Comparison of ENCODE assay signal across 27 mouse cellular contexts in genomic region chr9:119167608-119168007, GRCm38 (mm10). TPM values are rescaled to one million over a fixed set of nuclear protein-coding genes. Genes with fewer than 3 reads are reported as not detected.
DNase-seq lines count a peak whose midpoint lies in the region; ATAC-seq and TF ChIP-seq lines count a peak whose summit lies in the region.
"Had no signal": no experiment of that assay in that cellular context is flagged by ENCODE, and none has a peak within 500 bp of the region (broad histone marks: within the 10 kb centered on the region; RNA-seq: fewer than 3 reads in every experiment).

No protein-coding gene starts in this region.

- TF ChIP-seq CTCF in CH12.LX (conservative IDR thresholded peaks at IDR 0.05 in 1 of 2, IDR thresholded peaks at IDR 0.05 in 1 of 2; ENCODE audit: low read depth in 2 of 2, low read length in 2 of 2) = no peak

- no peak for ATAC-seq in midbrain, embryonic 11.5 days (ENCODE audit: low FRiP score)
- ATAC-seq: activated CD4-positive, CD25-positive, alpha-beta regulatory T cell, adult 4 months; CD4-positive, CD25-positive, alpha-beta regulatory T cell, adult 4 months; Patski had no signal

- TF ChIP-seq POLR2A in CH12.LX (IDR thresholded peaks at IDR 0.05; ENCODE audit: low read depth, low read length) = no peak

- in situ Hi-C loops in CH12.LX (cut with MboI; ENCODE audit: low pct_ligation_motif_present, low pct_unique_long_range_greater_than_20kb, low sequenced_read_pairs) = no loop called here
- in situ Hi-C loops in ES-E14 (cut with MboI; ENCODE audit: low sequenced_read_pairs in 2 of 2, unreplicated experiment in 2 of 2) = no loop called here

- dilution Hi-C loops in CH12.LX (cut with MboI; ENCODE audit: extremely low pct_ligation_motif_present, extremely low pct_unique_long_range_greater_than_20kb, low sequenced_read_pairs) = no loop called here

- H3K4me3 ChIP-seq in midbrain, embryonic 11.5 days (ENCODE audit: low read depth, low read length) = no peak overlapping the region
- H3K4me3 ChIP-seq in midbrain, embryonic 10.5 days = no peak overlapping the region
- H3K4me3 ChIP-seq in CH12.LX (replicated peaks in 1 of 3; ENCODE audit: low read depth in 2 of 3, low read length in 2 of 3, poor library complexity in 1 of 3) = no peak overlapping the region
- H3K4me3 ChIP-seq in ES-E14 (ENCODE audit: insufficient read depth in 1 of 2, low read depth in 1 of 2, low read length in 2 of 2, poor library complexity in 1 of 2, severe bottlenecking in 1 of 2) = no peak overlapping the region

- no peak overlapping the region for H3K4me2 ChIP-seq in midbrain, embryonic 11.5 days
- no peak overlapping the region for H3K4me2 ChIP-seq in CH12.LX (ENCODE audit: insufficient read depth, low read depth, poor library complexity, severe bottlenecking)

- H3K36me3 ChIP-seq in midbrain, embryonic 11.5 days (ENCODE audit: control insufficient read depth, insufficient read depth, low read length) = no peaks in the 10 kb centered on the region
- H3K36me3 ChIP-seq in midbrain, embryonic 10.5 days = no peaks in the 10 kb centered on the region
- H3K36me3 ChIP-seq in CH12.LX (replicated peaks in 1 of 2; ENCODE audit: control insufficient read depth in 1 of 2, insufficient read depth in 1 of 2, low read length in 1 of 2) (no peaks in the 10 kb centered on the region), ES-E14 (ENCODE audit: control insufficient read depth, insufficient read depth, low read length, poor library complexity, severe bottlenecking) (no peaks in the 10 kb centered on the region)
- H3K36me3 ChIP-seq: G1E had no signal

- H3K79me2 ChIP-seq in CH12.LX (replicated peaks; ENCODE audit: control insufficient read depth, extremely low read depth, insufficient read depth, poor library complexity, severe bottlenecking) = no peaks in the 10 kb centered on the region

- 99% methylated on average over 2 of the region's 2 CpGs for WGBS in midbrain, embryonic 11.5 days
- WGBS in midbrain, embryonic 10.5 days = 93% methylated on average over 2 of the region's 2 CpGs

- no peaks in the 10 kb centered on the region for H3K9me3 ChIP-seq in midbrain, embryonic 11.5 days (ENCODE audit: control insufficient read depth, low read length)
- peaks cover 5% of the 10 kb centered on the region; the same call in 1 of the 2 replicates for H3K9me3 ChIP-seq in midbrain, embryonic 10.5 days (replicated peaks)
- H3K9me3 ChIP-seq in CH12.LX (replicated peaks; ENCODE audit: low read length) = no peaks in the 10 kb centered on the region
- H3K9me3 ChIP-seq in ES-E14 (ENCODE audit: control insufficient read depth, insufficient read depth, low read depth, low read length) = no peaks in the 10 kb centered on the region

- H3K27ac ChIP-seq in midbrain, embryonic 11.5 days (ENCODE audit: low read depth, low read length) = no peak overlapping the region
- H3K27ac ChIP-seq in midbrain, embryonic 10.5 days (replicated peaks) = no peak overlapping the region
- H3K27ac ChIP-seq in CH12.LX (ENCODE audit: insufficient read depth, low read depth) (no peak overlapping the region), ES-E14 (ENCODE audit: insufficient read depth, low read depth, low read length, poor library complexity, severe bottlenecking) (no peak overlapping the region)

- no peak overlapping the region for H3K9ac ChIP-seq in midbrain, embryonic 11.5 days (ENCODE audit: low read length)
- no peak overlapping the region for H3K9ac ChIP-seq in CH12.LX (ENCODE audit: insufficient read depth, low read depth)
- no peak overlapping the region for H3K9ac ChIP-seq in ES-E14 (ENCODE audit: insufficient read depth, low read depth, low read length, poor library complexity, severe bottlenecking)

- no peak for TF ChIP-seq RAD21 in CH12.LX (IDR thresholded peaks at IDR 0.05; ENCODE audit: low read depth, low read length)

- H3K27me3 ChIP-seq in midbrain, embryonic 11.5 days (ENCODE audit: control insufficient read depth, insufficient read depth, low read length) = no peaks in the 10 kb centered on the region
- H3K27me3 ChIP-seq in midbrain, embryonic 10.5 days (ENCODE audit: low read depth, poor library complexity, severe bottlenecking) = no peaks in the 10 kb centered on the region
- H3K27me3 ChIP-seq in CH12.LX (replicated peaks) = peaks cover 60% of the 10 kb centered on the region
- H3K27me3 ChIP-seq: Patski had no signal

- H3K4me1 ChIP-seq in midbrain, embryonic 11.5 days (ENCODE audit: control insufficient read depth, insufficient read depth, low read length) = no peaks in the 10 kb centered on the region
- H3K4me1 ChIP-seq in midbrain, embryonic 10.5 days = no peaks in the 10 kb centered on the region
- H3K4me1 ChIP-seq in CH12.LX (ENCODE audit: control insufficient read depth in 1 of 2, insufficient read depth in 2 of 2) (no peaks in the 10 kb centered on the region), ES-E14 (ENCODE audit: control insufficient read depth in 2 of 2, insufficient read depth in 2 of 2, low read length in 2 of 2, poor library complexity in 1 of 2) (no peaks in the 10 kb centered on the region)

- peak; percentile 28 for DNase-seq in midbrain, embryonic 11.5 days (ENCODE audit: low spot score, missing footprints)
- no peak for DNase-seq in midbrain, embryonic 10.5 days (ENCODE audit: low spot score)
- DNase-seq in CH12.LX (ENCODE audit: extremely low read depth) = no peak
- DNase-seq in ES-E14 (ENCODE audit: low read depth, low spot score) = no peak
- DNase-seq in spleen, postnatal 36 days (ENCODE audit: low spot score in 2 of 2) = no peak
- no peak for DNase-seq in adrenal gland, postnatal 36 days
- DNase-seq: adrenal gland, adult 2 months; adrenal gland, adult 8-10 months; adrenal gland, postnatal 10 days; adrenal gland, postnatal 14 days; adrenal gland, postnatal 25 days; B cell, adult 2 months; cerebellum, adult 11 months; cerebellum, adult 11-12 months; cerebellum, adult 18-20 months; cerebellum, adult 2 months; cerebellum, adult 8-10 months; cerebellum, adult 9-10 months had no signal

- TF ChIP-seq EP300 in CH12.LX (IDR thresholded peaks at IDR 0.05; ENCODE audit: low read length) = no peak

TF ChIP-seq in CH12.LX, 34 proteins besides CTCF, POLR2A, EP300 and RAD21:
- TF ChIP-seq MAFK (IDR thresholded peaks at IDR 0.05; ENCODE audit: insufficient replicate concordance, low read length) (peak; percentile 71), TCF12 (IDR thresholded peaks at IDR 0.05; ENCODE audit: low read depth, low read length) (no peak)

TF ChIP-seq in ES-E14, 5 proteins besides CTCF, POLR2A, EP300 and RAD21:
- TF ChIP-seq MAFK (IDR thresholded peaks at IDR 0.05; ENCODE audit: insufficient read depth, low read depth, low read length) = peak; percentile 60; the same call in 1 of the 2 replicates
- TF ChIP-seq HCFC1 (IDR thresholded peaks at IDR 0.05; ENCODE audit: borderline replicate concordance, insufficient read depth, low read length) = no peak

RNA-seq across cellular contexts. Expression of gene Gm47289, which starts 8.6 kb away (rescaled TPM):
- polyA plus RNA-seq in midbrain, embryonic 11.5 days (2014; fragmentation: Nextera tagmentation; extraction: Ambion mirVana) = not detected in 2 replicates
- not detected in 2 replicates for polyA plus RNA-seq in midbrain, embryonic 10.5 days (2016; fragmentation: Nextera tagmentation; extraction: Ambion mirVana)
- total RNA-seq in CH12.LX (2012; rRNA removed) (not detected in 2 replicates), CH12.LX (2014; rRNA removed) (not detected in 2 replicates), ES-E14 (2012; rRNA removed) (not detected in 2 replicates)
- not detected in 2 replicates for polyA plus RNA-seq in CH12.LX (2012; ENCODE audit: insufficient read length, low read depth)
- not detected for total RNA-seq in adrenal gland, postnatal 36 days (2021)
- total RNA-seq: adrenal gland, adult 18-20 months; adrenal gland, adult 2 months; adrenal gland, adult 8-10 months; adrenal gland, postnatal 10 days; adrenal gland, postnatal 14 days; adrenal gland, postnatal 25 days; adrenal gland, postnatal 4 days; MEL had no signal
- polyA plus RNA-seq: adrenal gland, adult 2 months; brain, embryonic 14.5 days; C2C12; CD4-positive, CD25-positive, alpha-beta regulatory T cell, adult 4 months; cerebellum, adult 2 months; G1E; Patski had no signal

RNA-seq across cellular contexts. Expression of gene Acaa1b, which starts 10.7 kb away (rescaled TPM):
- polyA plus RNA-seq in midbrain, embryonic 11.5 days (2014; fragmentation: Nextera tagmentation; extraction: Ambion mirVana) = 1.0 and 1.4 TPM in 2 replicates
- polyA plus RNA-seq in midbrain, embryonic 10.5 days (2016; fragmentation: Nextera tagmentation; extraction: Ambion mirVana) = 1.5 and 1.9 TPM in 2 replicates
- total RNA-seq in CH12.LX (2012; rRNA removed) (0.08 and 0.17 TPM in 2 replicates), CH12.LX (2014; rRNA removed) (not detected in 2 replicates), ES-E14 (2012; rRNA removed) (3.0 and 6.8 TPM in 2 replicates)
- 0.78 TPM in 1 of 2 replicates, not detected in the other for polyA plus RNA-seq in CH12.LX (2012; ENCODE audit: insufficient read length, low read depth)
- 10 to 100 TPM; 12.5 to 19.8 TPM for total RNA-seq in adrenal gland, postnatal 36 days (2021)
- total RNA-seq: G1E had no signal
- polyA plus RNA-seq: activated CD4-positive, CD25-positive, alpha-beta regulatory T cell, adult 4 months; CD4-positive, CD25-positive, alpha-beta regulatory T cell, adult 4 months; G1E had no signal

RNA-seq across cellular contexts. Expression of gene Slc22a13, which starts 41.3 kb away (rescaled TPM):
- polyA plus RNA-seq in midbrain, embryonic 11.5 days (2014; fragmentation: Nextera tagmentation; extraction: Ambion mirVana) = not detected in 2 replicates
- not detected in 2 replicates for polyA plus RNA-seq in midbrain, embryonic 10.5 days (2016; fragmentation: Nextera tagmentation; extraction: Ambion mirVana)
- total RNA-seq in CH12.LX (2012; rRNA removed) (not detected in 2 replicates), CH12.LX (2014; rRNA removed) (not detected in 2 replicates), ES-E14 (2012; rRNA removed) (0.13 TPM in 1 of 2 replicates, not detected in the other)
- not detected in 2 replicates for polyA plus RNA-seq in CH12.LX (2012; ENCODE audit: insufficient read length, low read depth)
- not detected for total RNA-seq in adrenal gland, postnatal 36 days (2021)
- total RNA-seq: adrenal gland, adult 18-20 months; adrenal gland, adult 2 months; adrenal gland, adult 8-10 months; adrenal gland, postnatal 10 days; adrenal gland, postnatal 14 days; adrenal gland, postnatal 25 days; G1E; MEL had no signal
- polyA plus RNA-seq: activated CD4-positive, CD25-positive, alpha-beta regulatory T cell, adult 4 months; adrenal gland, adult 2 months; C2C12; CD4-positive, CD25-positive, alpha-beta regulatory T cell, adult 4 months; cerebellum, adult 2 months; G1E had no signal
